Mouse (Mus musculus) kidney, embryonic 14.5 days (tissue): ENCODE measurements around the gene Gm5741. TPM values are rescaled to one million over a fixed set of nuclear protein-coding genes. Genes with fewer than 3 reads are reported as not detected.
"Not testable (repeated sequence)": the region's sequence is repeated elsewhere in the genome, so short reads cannot be mapped to it uniquely, and the experiment has no call there.

ENCODE experiments used
- ATAC-seq: fragments of 200-750 bp; cut with Nextera tagmentation; 2 replicates; pipeline ENCODE4 v1.8.0; 2017; ENCODE audit warnings: moderate number of reproducible peaks, mild to moderate bottlenecking, moderate TSS enrichment, moderate library complexity; ENCODE audit not compliant: low FRiP score, low TSS enrichment
- H3K27ac ChIP-seq: fragments of 300-500 bp; sonication (generic); 2 replicates; pipeline ENCODE4 v1.5.1; 2014; ENCODE audit warnings: low read depth, mild to moderate bottlenecking, low read length, moderate library complexity, mixed read lengths
- H3K27me3 ChIP-seq: fragments of 300-500 bp; sonication (generic); 2 replicates; pipeline ENCODE4 v1.6.1; 2014; ENCODE audit warnings: mild to moderate bottlenecking, low read length; ENCODE audit not compliant: control insufficient read depth, insufficient read depth
- H3K36me3 ChIP-seq: fragments of 300-500 bp; sonication (generic); 2 replicates; pipeline ENCODE4 v1.6.1; 2014; ENCODE audit warnings: low read length, mixed read lengths; ENCODE audit not compliant: control insufficient read depth, insufficient read depth
- H3K4me1 ChIP-seq: fragments of 300-500 bp; sonication (generic); 2 replicates; pipeline ENCODE4 v1.6.1; 2014; ENCODE audit warnings: low read length, mixed read lengths; ENCODE audit not compliant: control insufficient read depth, insufficient read depth
- H3K4me2 ChIP-seq: fragments of 300-500 bp; sonication (generic); replicated peaks from 2 replicates; pipeline ENCODE4 v1.6.1; 2014; ENCODE audit warnings: low read depth, mild to moderate bottlenecking, low read length
- H3K4me3 ChIP-seq: fragments of 300-500 bp; sonication (generic); 2 replicates; pipeline ENCODE4 v1.5.1; 2014; ENCODE audit warnings: mild to moderate bottlenecking, low read length
- H3K9ac ChIP-seq: fragments of 300-500 bp; sonication (generic); 2 replicates; pipeline ENCODE4 v1.6.1; 2014; ENCODE audit warnings: low read depth, mild to moderate bottlenecking, low read length, moderate library complexity
- H3K9me3 ChIP-seq: fragments of 300-500 bp; sonication (generic); 2 replicates; pipeline ENCODE4 v1.6.1; 2016; ENCODE audit warnings: low read length; ENCODE audit not compliant: control insufficient read depth
- WGBS: fragments of 180-500 bp; shearing (Covaris S2); extraction: QIAGEN DNeasy Blood & Tissue Kit; methylation state at CpG from one replicate; pipeline ENCODE4 v1.1.7; 2014; 5-methylcytosine and 5-hydroxymethylcytosine counted together
- polyA plus RNA-seq: library from polyadenylated mRNA; unstranded; fragments of >200 nt; fragmentation: Nextera tagmentation; extraction: Ambion mirVana; gene quantifications from 2 replicates; pipeline ENCODE4 v1.2.1, GENCODE M21; 2014

Gm5741 gene
- polyA plus RNA-seq, 1 experiment from 2014 or later = 1.1 TPM

DNA sequence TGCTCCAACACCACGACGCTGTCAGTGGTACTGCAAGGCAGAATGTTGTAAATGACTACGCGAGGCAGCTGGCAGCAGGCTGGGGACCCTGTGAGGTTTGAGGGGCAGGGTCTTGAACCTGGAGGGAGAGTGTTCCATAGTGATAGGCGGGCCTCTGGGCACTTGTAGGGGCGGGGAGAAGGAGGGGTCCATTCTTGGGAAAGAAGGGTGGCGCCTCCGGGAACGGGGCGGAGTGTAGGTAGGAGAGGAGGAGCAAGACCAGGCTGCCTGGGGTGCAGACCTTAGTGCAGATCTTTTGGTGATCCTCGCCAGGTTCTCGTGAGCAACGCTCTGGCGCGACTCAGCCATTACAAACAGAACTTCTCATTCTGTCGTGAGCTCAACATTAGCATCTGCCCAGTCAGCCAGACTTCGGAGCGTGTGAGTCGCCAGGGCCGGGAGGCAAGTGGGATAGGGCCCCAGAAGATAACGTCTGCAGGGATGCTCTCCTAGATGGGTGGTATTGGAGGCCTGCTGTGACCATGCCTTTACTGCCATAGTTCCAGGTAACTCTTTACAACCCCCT is 23.8 kb upstream of the Gm5741 start:
- Histone ChIP-seq H3K36me3 (peaks cover 38% of the 10 kb centered on the region), H3K9ac (no peak overlapping the region), H3K27ac (no peak overlapping the region), H3K4me3 (no peak overlapping the region), H3K4me1 (no peaks in the 10 kb centered on the region), H3K4me2 (no peak overlapping the region), H3K27me3 (no peaks in the 10 kb centered on the region), H3K9me3 (no peaks in the 10 kb centered on the region)
- 29% methylated on average over 21 of the region's 21 CpGs for WGBS
- 0 out of 2 replicates have a peak, but pooled peaks have one; percentile 43 for ATAC-seq

DNA sequence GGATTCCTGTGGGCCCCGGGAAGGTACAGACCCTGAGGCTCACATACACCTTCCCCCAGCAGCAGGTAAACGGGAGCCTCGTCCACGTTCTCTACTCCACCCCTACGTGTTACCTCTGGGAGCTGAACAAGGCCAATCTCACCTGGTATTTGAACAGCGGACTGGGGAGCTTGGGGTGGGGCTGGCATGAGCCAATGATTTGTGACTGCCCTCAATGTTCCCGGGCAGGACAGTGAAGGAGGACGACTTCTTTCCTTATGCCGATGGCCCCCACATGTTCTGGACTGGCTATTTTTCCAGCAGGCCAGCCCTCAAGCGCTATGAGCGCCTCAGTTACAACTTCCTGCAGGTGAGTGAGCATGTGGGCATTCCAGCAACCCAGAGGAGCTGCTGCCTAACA is 23.1 kb upstream of the Gm5741 start:
- Histone ChIP-seq H3K4me3 (no peak overlapping the region), H3K4me1 (no peaks in the 10 kb centered on the region), H3K27ac (no peak overlapping the region), H3K27me3 (no peaks in the 10 kb centered on the region), H3K36me3 (peaks cover 35% of the 10 kb centered on the region), H3K9me3 (no peaks in the 10 kb centered on the region), H3K4me2 (no peak overlapping the region), H3K9ac (no peak overlapping the region)
- 90% methylated on average over 11 of the region's 11 CpGs for WGBS
- ATAC-seq = no peak

DNA sequence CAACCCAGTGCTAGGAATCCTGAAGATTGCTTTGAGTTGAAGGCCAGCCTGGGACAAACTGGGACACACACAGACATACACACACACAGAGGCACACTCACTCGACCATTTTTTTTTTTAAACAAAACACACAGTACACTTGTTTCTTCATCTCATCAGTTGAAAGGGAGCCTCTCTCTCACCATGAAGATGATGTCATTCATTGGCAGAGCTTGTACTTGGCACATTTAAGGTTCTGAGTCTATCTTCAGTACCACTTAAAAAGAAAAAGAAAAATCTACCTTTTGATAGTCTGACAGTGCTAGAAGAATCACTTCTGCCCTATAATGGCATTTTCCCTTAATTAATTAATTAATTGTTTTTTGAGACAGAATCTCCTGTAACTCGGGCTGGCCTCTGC is 21.0 kb upstream of the Gm5741 start:
- no peak overlapping the region for H3K9ac ChIP-seq
- H3K27ac ChIP-seq = no peak overlapping the region
- H3K36me3 ChIP-seq = peaks cover 31% of the 10 kb centered on the region
- no peak overlapping the region for H3K4me2 ChIP-seq
- no peaks in the 10 kb centered on the region for H3K9me3 ChIP-seq
- no peak for ATAC-seq
- H3K4me1 ChIP-seq = 0 out of 2 replicates have a peak, but pooled peaks cover 2% of the 10 kb centered on the region
- 78% methylated on average over 2 of the region's 2 CpGs for WGBS
- H3K4me3 ChIP-seq = no peak overlapping the region
- no peaks in the 10 kb centered on the region for H3K27me3 ChIP-seq

DNA sequence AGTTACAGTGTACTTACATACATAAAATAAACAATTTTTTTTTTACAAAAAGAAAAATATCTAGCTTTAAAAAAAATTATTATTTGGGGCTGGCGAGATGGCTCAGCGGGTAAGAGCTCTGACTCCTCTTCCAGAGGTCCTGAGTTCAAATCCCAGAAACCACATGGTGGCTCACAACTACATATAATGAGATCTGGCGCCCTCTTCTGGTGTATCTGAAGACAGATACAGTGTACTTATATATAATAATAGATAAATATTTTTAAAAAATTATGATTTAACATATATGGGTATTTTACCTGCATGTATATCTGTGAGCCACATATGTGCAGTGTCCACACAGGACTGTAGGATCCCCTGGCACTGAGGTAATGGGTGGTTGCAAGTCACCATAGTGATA is 18.5 kb upstream of the Gm5741 start:
- Histone ChIP-seq H3K36me3 (peaks cover 21% of the 10 kb centered on the region), H3K4me3 (no peak overlapping the region), H3K9ac (no peak overlapping the region), H3K4me1 (peaks cover 7% of the 10 kb centered on the region; the same call in 1 of the 2 replicates), H3K27ac (no peak overlapping the region), H3K9me3 (no peaks in the 10 kb centered on the region), H3K27me3 (no peaks in the 10 kb centered on the region), H3K4me2 (no peak overlapping the region)
- 82% methylated on average over 3 of the region's 3 CpGs for WGBS
- ATAC-seq = no peak

DNA sequence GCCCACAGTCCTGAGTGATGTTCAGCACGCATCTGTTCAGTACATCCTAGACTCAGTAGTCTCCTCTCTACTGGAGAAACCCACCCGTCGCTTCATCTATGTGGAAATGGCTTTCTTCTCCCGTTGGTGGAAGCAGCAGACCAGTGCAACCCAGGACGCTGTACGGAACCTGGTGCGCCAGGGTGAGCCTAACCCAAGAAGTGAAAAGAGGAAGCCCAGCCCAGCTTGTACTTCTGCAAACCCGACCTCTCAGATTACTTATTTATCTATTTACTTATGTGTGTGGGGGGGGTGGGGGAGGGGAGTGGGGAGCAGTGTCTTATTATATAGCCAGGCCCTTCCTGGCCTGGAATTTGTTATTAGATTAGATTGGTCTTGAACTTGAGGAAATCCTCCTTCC is 16.9 kb upstream of the Gm5741 start:
- no peak for ATAC-seq
- Histone ChIP-seq H3K4me2 (no peak overlapping the region), H3K9ac (no peak overlapping the region), H3K36me3 (peaks cover 21% of the 10 kb centered on the region), H3K9me3 (no peaks in the 10 kb centered on the region), H3K4me3 (no peak overlapping the region), H3K4me1 (peaks cover 9% of the 10 kb centered on the region; the same call in 1 of the 2 replicates), H3K27me3 (no peaks in the 10 kb centered on the region), H3K27ac (no peak overlapping the region)
- 85% methylated on average over 8 of the region's 8 CpGs for WGBS

DNA sequence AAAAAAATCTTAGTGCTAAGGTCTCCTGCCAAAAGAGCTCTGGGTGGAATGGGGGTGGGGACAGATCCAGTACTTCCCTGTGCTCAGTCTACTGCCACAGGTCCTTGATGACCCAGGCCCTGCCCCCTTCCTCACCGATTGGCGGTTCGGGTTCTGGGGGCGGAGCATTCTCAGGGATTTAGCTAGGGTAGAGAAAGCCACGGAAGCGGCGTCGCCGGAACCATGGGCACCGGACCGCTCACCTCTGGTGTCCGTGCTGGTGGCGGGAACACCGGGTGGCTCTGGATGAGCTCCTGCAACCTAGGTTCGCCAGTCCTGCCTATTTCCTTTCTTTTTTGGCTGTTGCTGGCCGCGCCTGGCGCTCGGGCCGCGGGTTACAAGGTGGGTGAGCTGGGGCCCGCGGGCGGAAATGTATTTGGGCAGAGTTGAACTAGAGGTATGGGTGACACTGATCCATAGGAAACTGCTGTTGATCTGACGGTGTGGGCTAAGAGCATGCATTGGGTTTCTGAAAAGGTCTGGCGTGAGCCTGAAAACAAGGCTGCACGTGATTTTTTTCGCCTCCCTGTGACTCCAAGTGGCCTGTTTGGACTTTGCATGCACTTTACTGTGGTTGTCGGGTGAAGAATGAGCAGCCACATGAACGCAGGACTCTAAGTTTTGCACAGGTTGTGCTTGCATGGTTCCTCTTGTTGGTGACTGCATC is 15.5 kb upstream of the Gm5741 start, which contains the start of gene Man2b1:
TSS of gene Man2b1 (plus strand) at position 163 of the 706 bp plus-strand sequence.
- H3K36me3 ChIP-seq = peaks cover 27% of the 10 kb centered on the region
- H3K4me3 ChIP-seq = peak within 1 kb of the TSS; percentile 64
- no peaks in the 10 kb centered on the region for H3K27me3 ChIP-seq
- peak within 1 kb of the TSS; percentile 67 for H3K9ac ChIP-seq
- peak within 1 kb of the TSS; percentile 81 for H3K4me2 ChIP-seq
- H3K9me3 ChIP-seq = no peaks in the 10 kb centered on the region
- WGBS = under 1% methylated on average over 30 of the region's 30 CpGs
- no peak within 1 kb of the TSS for H3K27ac ChIP-seq
- peaks cover 11% of the 10 kb centered on the region; the same call in 1 of the 2 replicates for H3K4me1 ChIP-seq
- ATAC-seq = peak; percentile 89

DNA sequence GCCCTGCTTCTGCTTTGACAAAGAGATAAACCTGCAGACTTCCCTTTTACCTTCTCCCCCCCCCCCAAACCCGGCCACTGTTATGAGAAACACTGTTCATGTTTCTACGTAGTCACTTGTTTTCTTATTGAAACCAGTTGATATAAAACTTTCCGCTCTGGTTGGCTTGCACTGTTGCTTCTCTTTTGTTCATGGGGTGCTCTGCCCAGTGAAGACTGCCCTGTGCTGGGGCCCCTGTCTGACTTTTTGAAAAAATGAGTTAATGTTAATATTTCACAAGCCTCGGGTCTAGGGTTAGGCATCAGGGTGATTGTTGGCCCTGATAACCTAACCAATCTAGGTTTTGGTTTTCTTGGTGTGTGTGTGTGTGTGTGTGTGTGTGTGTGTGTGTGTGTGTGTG is 14.4 kb upstream of the Gm5741 start:
- WGBS = 87% methylated on average over 4 of the region's 4 CpGs
- not testable (repeated sequence) for H3K9ac ChIP-seq, H3K4me3 ChIP-seq, H3K27ac ChIP-seq, H3K4me2 ChIP-seq, H3K9me3 ChIP-seq, H3K27me3 ChIP-seq, ATAC-seq
- peaks cover 26% of the 10 kb centered on the region for H3K36me3 ChIP-seq
- peaks cover 11% of the 10 kb centered on the region; the same call in 1 of the 2 replicates for H3K4me1 ChIP-seq

DNA sequence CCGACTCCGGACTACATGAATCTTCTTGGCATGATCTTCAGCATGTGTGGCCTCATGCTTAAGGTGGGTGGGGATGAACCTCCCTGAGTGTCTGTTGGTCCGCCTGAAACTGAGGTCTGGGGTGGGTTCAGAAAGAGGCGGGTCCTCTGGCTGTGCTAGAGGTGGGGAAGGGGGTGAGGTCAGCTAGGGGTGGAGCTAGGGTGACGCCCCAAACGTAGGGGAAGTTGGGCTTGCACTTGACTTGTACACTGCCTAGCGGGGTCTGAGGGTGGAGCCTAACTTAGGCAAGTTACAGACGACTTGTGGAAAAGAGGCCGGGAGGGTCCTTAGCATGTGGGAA is 13.4 kb upstream of the Gm5741 start, which contains the start of gene Wdr83:
TSS of gene Wdr83 (minus strand) at position 91 of the 340 bp plus-strand sequence.
- under 1% methylated on average over 9 of the region's 9 CpGs for WGBS
- H3K9ac ChIP-seq = peak within 1 kb of the TSS; percentile 88
- H3K9me3 ChIP-seq = no peaks in the 10 kb centered on the region
- peak within 1 kb of the TSS; percentile 88 for H3K4me2 ChIP-seq
- H3K27me3 ChIP-seq = no peaks in the 10 kb centered on the region
- peaks cover 11% of the 10 kb centered on the region; the same call in 1 of the 2 replicates for H3K4me1 ChIP-seq
- ATAC-seq = peak; percentile 61
- peaks cover 24% of the 10 kb centered on the region for H3K36me3 ChIP-seq
- peak within 1 kb of the TSS; percentile 95 for H3K4me3 ChIP-seq
- H3K27ac ChIP-seq = peak within 1 kb of the TSS; percentile 79
